Mouse (Mus musculus) midbrain, embryonic 16.5 days (tissue): ENCODE data around the gene Gpr33. TPM values are rescaled to one million over a fixed set of nuclear protein-coding genes. Genes with fewer than 3 reads are reported as not detected.

Source experiments
- ATAC-seq: fragments of 200-750 bp; cut with Nextera tagmentation; 2 replicates; pipeline ENCODE4 v1.8.0; 2017; ENCODE audit warnings: moderate TSS enrichment
- H3K27ac ChIP-seq: fragments of 300-500 bp; sonication (generic); 2 replicates; pipeline ENCODE4 v1.5.1; 2014; ENCODE audit warnings: mild to moderate bottlenecking, low read length, mixed read lengths
- H3K27me3 ChIP-seq: fragments of 300-500 bp; sonication (generic); 2 replicates; pipeline ENCODE4 v1.6.1; 2014; ENCODE audit warnings: low read depth, low read length, mixed read lengths; ENCODE audit not compliant: control insufficient read depth, insufficient read depth
- H3K36me3 ChIP-seq: fragments of 300-500 bp; sonication (generic); 2 replicates; pipeline ENCODE4 v1.6.1; 2014; ENCODE audit warnings: mild to moderate bottlenecking, low read length, moderate library complexity, mixed read lengths; ENCODE audit not compliant: control insufficient read depth, insufficient read depth
- H3K4me1 ChIP-seq: fragments of 300-500 bp; sonication (generic); 2 replicates; pipeline ENCODE4 v1.6.1; 2014; ENCODE audit warnings: mild to moderate bottlenecking, low read length, mixed read lengths; ENCODE audit not compliant: control insufficient read depth, insufficient read depth
- H3K4me2 ChIP-seq: fragments of 300-500 bp; sonication (generic); 2 replicates; pipeline ENCODE4 v1.6.1; 2014; ENCODE audit warnings: mild to moderate bottlenecking, low read length, mixed read lengths
- H3K4me3 ChIP-seq: fragments of 300-500 bp; sonication (generic); 2 replicates; pipeline ENCODE4 v1.5.1; 2014; ENCODE audit warnings: low read depth, mild to moderate bottlenecking, low read length, moderate library complexity, mixed read lengths
- H3K9ac ChIP-seq: fragments of 300-500 bp; sonication (generic); 2 replicates; pipeline ENCODE4 v1.6.1; 2014; ENCODE audit warnings: low read depth, low read length, mixed read lengths
- H3K9me3 ChIP-seq: fragments of 300-500 bp; sonication (generic); replicated peaks from 2 replicates; pipeline ENCODE4 v1.6.1; 2014; ENCODE audit warnings: mild to moderate bottlenecking, low read length, mixed read lengths; ENCODE audit not compliant: control insufficient read depth, poor library complexity, severe bottlenecking
- WGBS: fragments of 180-500 bp; shearing (Covaris S2); extraction: QIAGEN DNeasy Blood & Tissue Kit; methylation state at CpG from one replicate; pipeline ENCODE4 v1.1.7; 2014; 5-methylcytosine and 5-hydroxymethylcytosine counted together
- polyA plus RNA-seq: library from polyadenylated mRNA; unstranded; fragments of >200 nt; fragmentation: Nextera tagmentation; extraction: Ambion mirVana; gene quantifications from 2 replicates; pipeline ENCODE4 v1.2.1, GENCODE M21; 2015

Gene Gpr33
- not detected in 2 replicates for polyA plus RNA-seq

GRCm38 (mm10) chr12:52027963-52028362 is at the start of gene Gpr33:
Gene Gpr33, minus strand, starts transcription at chr12:52028063.
- Histone ChIP-seq H3K4me2 (no peak within 1 kb of the TSS), H3K4me1 (no peaks in the 10 kb centered on the region), H3K27me3 (no peaks in the 10 kb centered on the region), H3K4me3 (no peak within 1 kb of the TSS), H3K9me3 (no peaks in the 10 kb centered on the region), H3K9ac (no peak within 1 kb of the TSS), H3K27ac (no peak within 1 kb of the TSS), H3K36me3 (no peaks in the 10 kb centered on the region)
- WGBS: 94% methylated on average over 3 of the region's 3 CpGs
- no peak for ATAC-seq

GRCm38 (mm10) chr12:52049324-52049723 is 21.5 kb upstream of the Gpr33 start:
- Histone ChIP-seq H3K4me2 (no peak overlapping the region), H3K27ac (no peak overlapping the region), H3K9ac (no peak overlapping the region), H3K9me3 (no peaks in the 10 kb centered on the region), H3K4me3 (no peak overlapping the region), H3K36me3 (no peaks in the 10 kb centered on the region), H3K27me3 (no peaks in the 10 kb centered on the region), H3K4me1 (no peaks in the 10 kb centered on the region)
- ATAC-seq: no peak
- 73% methylated on average over 2 of the region's 2 CpGs for WGBS

GRCm38 (mm10) chr12:52046371-52046770 is 18.5 kb upstream of the Gpr33 start:
- no peaks in the 10 kb centered on the region for H3K36me3 ChIP-seq
- H3K4me1 ChIP-seq: no peaks in the 10 kb centered on the region
- no peak for ATAC-seq
- no peak overlapping the region for H3K9ac ChIP-seq
- H3K9me3 ChIP-seq: no peaks in the 10 kb centered on the region
- no peak overlapping the region for H3K4me3 ChIP-seq
- WGBS: 93% methylated on average over 4 of the region's 4 CpGs
- no peak overlapping the region for H3K27ac ChIP-seq
- H3K4me2 ChIP-seq: no peak overlapping the region
- no peaks in the 10 kb centered on the region for H3K27me3 ChIP-seq

- H3K4me3 ChIP-seq: no peak overlapping the region
- no peak overlapping the region for H3K27ac ChIP-seq
- H3K9me3 ChIP-seq: no peaks in the 10 kb centered on the region
- no peaks in the 10 kb centered on the region for H3K27me3 ChIP-seq
- no peak for ATAC-seq
- H3K36me3 ChIP-seq: no peaks in the 10 kb centered on the region
- H3K4me2 ChIP-seq: no peak overlapping the region
- H3K4me1 ChIP-seq: no peaks in the 10 kb centered on the region
- H3K9ac ChIP-seq: no peak overlapping the region
- WGBS: 71% methylated on average over 10 of the region's 10 CpGs
These were observed 15.0 kb upstream of the Gpr33 start for GRCm38 (mm10) chr12:52042818-52043336.

- no peak overlapping the region for H3K27ac ChIP-seq
- H3K9me3 ChIP-seq: no peaks in the 10 kb centered on the region
- 56% methylated on average over 3 of the region's 3 CpGs for WGBS
- H3K4me2 ChIP-seq: no peak overlapping the region
- no peaks in the 10 kb centered on the region for H3K27me3 ChIP-seq
- no peaks in the 10 kb centered on the region for H3K36me3 ChIP-seq
- no peaks in the 10 kb centered on the region for H3K4me1 ChIP-seq
- ATAC-seq: peak; percentile 62; the same call in 1 of the 2 replicates
- no peak overlapping the region for H3K9ac ChIP-seq
- no peak overlapping the region for H3K4me3 ChIP-seq
These were observed 10.5 kb upstream of the Gpr33 start for GRCm38 (mm10) chr12:52038352-52038751.

- Histone ChIP-seq H3K4me2 (no peak overlapping the region), H3K27me3 (no peaks in the 10 kb centered on the region), H3K9ac (no peak overlapping the region), H3K9me3 (no peaks in the 10 kb centered on the region), H3K4me3 (no peak overlapping the region), H3K4me1 (no peaks in the 10 kb centered on the region), H3K27ac (no peak overlapping the region), H3K36me3 (no peaks in the 10 kb centered on the region)
- 89% methylated on average over 3 of the region's 3 CpGs for WGBS
- no peak for ATAC-seq
These were observed 7.1 kb upstream of the Gpr33 start for GRCm38 (mm10) chr12:52034956-52035355.

- no peaks in the 10 kb centered on the region for H3K4me1 ChIP-seq
- no peak overlapping the region for H3K9ac ChIP-seq
- no peak overlapping the region for H3K4me3 ChIP-seq
- ATAC-seq: no peak
- H3K27me3 ChIP-seq: no peaks in the 10 kb centered on the region
- no peaks in the 10 kb centered on the region for H3K9me3 ChIP-seq
- 90% methylated on average over 6 of the region's 6 CpGs for WGBS
- H3K4me2 ChIP-seq: no peak overlapping the region
- no peak overlapping the region for H3K27ac ChIP-seq
- no peaks in the 10 kb centered on the region for H3K36me3 ChIP-seq
These were observed 4.4 kb upstream of the Gpr33 start for GRCm38 (mm10) chr12:52032276-52032675.

- 0 out of 2 replicates have a peak, but pooled peaks cover 2% of the 10 kb centered on the region for H3K4me1 ChIP-seq
- WGBS: 96% methylated on average over 7 of the region's 7 CpGs
- no peaks in the 10 kb centered on the region for H3K9me3 ChIP-seq
- ATAC-seq: no peak
- H3K36me3 ChIP-seq: no peaks in the 10 kb centered on the region
- H3K27me3 ChIP-seq: no peaks in the 10 kb centered on the region
- H3K27ac ChIP-seq: no peak overlapping the region
- no peak overlapping the region for H3K9ac ChIP-seq
- no peak overlapping the region for H3K4me2 ChIP-seq
- no peak overlapping the region for H3K4me3 ChIP-seq
These were observed 13.3 kb downstream of the Gpr33 start for GRCm38 (mm10) chr12:52014494-52015029.

GRCm38 (mm10) chr12:52014044-52014443 is 13.8 kb downstream of the Gpr33 start:
- ATAC-seq: no peak
- H3K27me3 ChIP-seq: no peaks in the 10 kb centered on the region
- H3K4me2 ChIP-seq: no peak overlapping the region
- H3K4me3 ChIP-seq: no peak overlapping the region
- WGBS: 93% methylated on average over 11 of the region's 11 CpGs
- H3K9me3 ChIP-seq: no peaks in the 10 kb centered on the region
- no peak overlapping the region for H3K9ac ChIP-seq
- H3K36me3 ChIP-seq: no peaks in the 10 kb centered on the region
- H3K4me1 ChIP-seq: 0 out of 2 replicates have a peak, but pooled peaks cover 2% of the 10 kb centered on the region
- no peak overlapping the region for H3K27ac ChIP-seq
